Mouse (Mus musculus) retina, postnatal 7 days (tissue): Measurements from ENCODE around the gene Cisd2.

Experiments
- DNase-seq: peaks from one replicate; pipeline ENCODE4 v3.0.0-alpha.2; 2012; ENCODE audit warnings: low read depth, low spot score

Gene Cisd2

GRCm38 (mm10) chr3:135423608-135424212, at the start of gene Cisd2:
TSS of gene Cisd2 (minus strand) at chr3:135423925.
- DNase-seq, result no peak

GRCm38 (mm10) chr3:135470823-135471222, 47.1 kb upstream of the Cisd2 start:
- DNase-seq, result no peak

GRCm38 (mm10) chr3:135469974-135470373, 46.2 kb upstream of the Cisd2 start:
- no peak for DNase-seq

GRCm38 (mm10) chr3:135469146-135469545, 45.4 kb upstream of the Cisd2 start:
- DNase-seq, result no peak

- no peak for DNase-seq
Measured at GRCm38 (mm10) chr3:135468402-135468801, 44.7 kb upstream of the Cisd2 start.

- DNase-seq, result no peak
Measured at GRCm38 (mm10) chr3:135458981-135459380, 35.3 kb upstream of the Cisd2 start.

GRCm38 (mm10) chr3:135444930-135445329, 21.2 kb upstream of the Cisd2 start:
- DNase-seq, result no peak

- DNase-seq, result no peak
Measured at GRCm38 (mm10) chr3:135440621-135441020, 16.9 kb upstream of the Cisd2 start.

GRCm38 (mm10) chr3:135440221-135440620, 16.5 kb upstream of the Cisd2 start:
- no peak for DNase-seq

- no peak for DNase-seq
Measured at GRCm38 (mm10) chr3:135439651-135440050, 15.9 kb upstream of the Cisd2 start.

GRCm38 (mm10) chr3:135438913-135439531, 15.3 kb upstream of the Cisd2 start:
- DNase-seq, result peak; percentile 62

GRCm38 (mm10) chr3:135438531-135438912, 14.8 kb upstream of the Cisd2 start:
- DNase-seq, result peak; percentile 90

- DNase-seq, result peak; percentile 98
Measured at GRCm38 (mm10) chr3:135437758-135438495, 14.2 kb upstream of the Cisd2 start, which contains the start of gene Ube2d3. TSS of gene Ube2d3 (plus strand) at chr3:135438149.

- DNase-seq, result no peak
Measured at GRCm38 (mm10) chr3:135436901-135437616, 13.3 kb upstream of the Cisd2 start.

GRCm38 (mm10) chr3:135422856-135423607, 693 bp downstream of the Cisd2 start:
- DNase-seq, result peak; percentile 79

GRCm38 (mm10) chr3:135422232-135422855, 1.4 kb downstream of the Cisd2 start:
- no peak for DNase-seq

- DNase-seq, result no peak
Measured at GRCm38 (mm10) chr3:135421310-135421594, 2.5 kb downstream of the Cisd2 start.

GRCm38 (mm10) chr3:135420542-135421309, 3.0 kb downstream of the Cisd2 start:
- no peak for DNase-seq

- DNase-seq, result no peak
Measured at GRCm38 (mm10) chr3:135417799-135418198, 5.9 kb downstream of the Cisd2 start.

GRCm38 (mm10) chr3:135417245-135417644, 6.5 kb downstream of the Cisd2 start:
- DNase-seq, result no peak
